Mouse (Mus musculus): Measurements from ENCODE around the gene 4930518I15Rik. TPM values are rescaled to one million over a fixed set of nuclear protein-coding genes. Genes with fewer than 3 reads are reported as not detected.
"Not testable (repeated sequence)": the region's sequence is repeated elsewhere in the genome, so short reads cannot be mapped to it uniquely, and the experiment has no call there.

4930518I15Rik gene
- polyA plus RNA-seq, 1 experiment from 2014 or later = 2.6 TPM

DNA sequence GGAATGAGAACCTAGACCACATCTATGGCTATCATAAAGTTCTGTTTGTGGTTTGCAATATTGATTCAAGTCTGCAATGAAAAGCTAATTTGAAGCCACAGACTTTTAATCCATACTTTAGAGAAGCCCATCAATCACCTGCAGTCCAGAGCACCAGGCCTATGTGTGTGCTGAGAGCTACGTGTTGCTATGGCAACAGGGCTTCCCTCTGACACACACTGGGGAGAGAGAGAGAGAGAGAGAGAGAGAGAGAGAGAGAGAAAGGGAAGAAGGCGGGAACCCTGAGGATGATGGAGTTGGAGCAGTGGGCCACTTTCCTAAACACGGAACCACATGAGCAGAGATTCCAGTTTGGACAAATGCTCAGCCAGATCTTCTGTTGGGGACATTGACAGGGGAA, 34.5 kb upstream of the 4930518I15Rik start:
- Histone ChIP-seq H3K27me3 (ENCODE audit: insufficient read depth, low read length) (no peaks in the 10 kb centered on the region), H3K9ac (ENCODE audit: low read depth, low read length) (no peak overlapping the region), H3K9me3 (replicated peaks; ENCODE audit: low read length) (no peaks in the 10 kb centered on the region), H3K36me3 (ENCODE audit: insufficient read depth, low read length) (no peaks in the 10 kb centered on the region), H3K4me2 (ENCODE audit: low read length) (no peak overlapping the region), H3K4me1 (replicated peaks; ENCODE audit: insufficient read depth, low read length) (no peaks in the 10 kb centered on the region), H3K27ac (no peak overlapping the region), H3K4me3 (replicated peaks; ENCODE audit: low read depth, low read length) (no peak overlapping the region)
- 57% methylated on average over 3 of the region's 3 CpGs for WGBS
- no peak for TF ChIP-seq CTCF (IDR thresholded peaks at IDR 0.05; ENCODE audit: low read depth)
- DNase-seq (ENCODE audit: low spot score) = no peak
- no peak for ATAC-seq (replicated peaks; ENCODE audit: low FRiP score, low read depth)

DNA sequence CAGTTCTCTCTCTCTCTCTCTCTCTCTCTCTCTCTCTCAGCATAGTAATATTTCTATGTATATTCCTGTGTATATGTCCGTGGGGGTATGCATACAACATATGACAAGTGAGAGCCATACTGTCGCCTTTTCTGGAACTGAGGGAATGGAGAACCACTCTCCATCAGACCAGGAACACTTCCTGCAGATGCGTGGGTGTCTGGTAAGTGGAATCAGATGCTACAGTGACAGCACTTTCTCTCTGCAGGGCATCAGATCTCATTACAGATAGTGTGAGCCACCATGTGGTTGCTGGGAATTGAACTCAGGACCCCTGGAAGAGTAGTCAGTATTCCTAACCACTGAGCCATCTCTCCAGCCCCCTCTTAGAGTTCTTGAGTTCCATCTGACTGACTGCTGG, 30.7 kb upstream of the 4930518I15Rik start:
- no peak for ATAC-seq (replicated peaks; ENCODE audit: low FRiP score, low read depth)
- Histone ChIP-seq H3K9ac (ENCODE audit: low read depth, low read length) (no peak overlapping the region), H3K4me2 (ENCODE audit: low read length) (no peak overlapping the region), H3K36me3 (ENCODE audit: insufficient read depth, low read length) (no peaks in the 10 kb centered on the region), H3K9me3 (replicated peaks; ENCODE audit: low read length) (no peaks in the 10 kb centered on the region), H3K4me1 (replicated peaks; ENCODE audit: insufficient read depth, low read length) (no peaks in the 10 kb centered on the region), H3K27me3 (ENCODE audit: insufficient read depth, low read length) (no peaks in the 10 kb centered on the region), H3K27ac (no peak overlapping the region), H3K4me3 (replicated peaks; ENCODE audit: low read depth, low read length) (no peak overlapping the region)
- DNase-seq (ENCODE audit: low spot score) = no peak
- TF ChIP-seq CTCF (IDR thresholded peaks at IDR 0.05; ENCODE audit: low read depth) = no peak
- 68% methylated on average over 3 of the region's 3 CpGs for WGBS

- WGBS = 55% methylated on average over 6 of the region's 6 CpGs
- no peak for DNase-seq (ENCODE audit: low spot score)
These were observed 29.3 kb upstream of the 4930518I15Rik start, which contains the start of gene Sla2 for GRCm38 (mm10) chr2:156887017-156887416. Gene Sla2 (minus strand): TSS chr2:156887192.

GRCm38 (mm10) chr2:156886084-156886631, 28.4 kb upstream of the 4930518I15Rik start:
- no peaks in the 10 kb centered on the region for H3K36me3 ChIP-seq (ENCODE audit: insufficient read depth, low read length)
- no peak overlapping the region for H3K27ac ChIP-seq
- DNase-seq (ENCODE audit: low spot score) (no peak), ATAC-seq (replicated peaks; ENCODE audit: low FRiP score, low read depth) (no peak)
- no peak overlapping the region for H3K4me3 ChIP-seq (replicated peaks; ENCODE audit: low read depth, low read length)
- H3K4me2 ChIP-seq (ENCODE audit: low read length) = no peak overlapping the region
- WGBS = 78% methylated on average over 10 of the region's 10 CpGs
- no peaks in the 10 kb centered on the region for H3K27me3 ChIP-seq (ENCODE audit: insufficient read depth, low read length)
- no peak overlapping the region for H3K9ac ChIP-seq (ENCODE audit: low read depth, low read length)
- no peak for TF ChIP-seq CTCF (IDR thresholded peaks at IDR 0.05; ENCODE audit: low read depth)
- no peaks in the 10 kb centered on the region for H3K4me1 ChIP-seq (replicated peaks; ENCODE audit: insufficient read depth, low read length)
- no peaks in the 10 kb centered on the region for H3K9me3 ChIP-seq (replicated peaks; ENCODE audit: low read length)

More at GRCm38 (mm10) chr2:156887017-156887416, 29.3 kb upstream of the 4930518I15Rik start, which contains the start of gene Sla2:
- no peak within 1 kb of the TSS for H3K27ac ChIP-seq
- TF ChIP-seq CTCF (IDR thresholded peaks at IDR 0.05; ENCODE audit: low read depth) = no peak
- no peaks in the 10 kb centered on the region for H3K27me3 ChIP-seq (ENCODE audit: insufficient read depth, low read length)
- no peak within 1 kb of the TSS for H3K4me2 ChIP-seq (ENCODE audit: low read length)
- H3K4me1 ChIP-seq (replicated peaks; ENCODE audit: insufficient read depth, low read length) = no peaks in the 10 kb centered on the region
- ATAC-seq (replicated peaks; ENCODE audit: low FRiP score, low read depth) = no peak
- H3K9me3 ChIP-seq (replicated peaks; ENCODE audit: low read length) = no peaks in the 10 kb centered on the region
- no peaks in the 10 kb centered on the region for H3K36me3 ChIP-seq (ENCODE audit: insufficient read depth, low read length)
- no peak within 1 kb of the TSS for H3K9ac ChIP-seq (ENCODE audit: low read depth, low read length)
- H3K4me3 ChIP-seq (replicated peaks; ENCODE audit: low read depth, low read length) = no peak within 1 kb of the TSS

DNA sequence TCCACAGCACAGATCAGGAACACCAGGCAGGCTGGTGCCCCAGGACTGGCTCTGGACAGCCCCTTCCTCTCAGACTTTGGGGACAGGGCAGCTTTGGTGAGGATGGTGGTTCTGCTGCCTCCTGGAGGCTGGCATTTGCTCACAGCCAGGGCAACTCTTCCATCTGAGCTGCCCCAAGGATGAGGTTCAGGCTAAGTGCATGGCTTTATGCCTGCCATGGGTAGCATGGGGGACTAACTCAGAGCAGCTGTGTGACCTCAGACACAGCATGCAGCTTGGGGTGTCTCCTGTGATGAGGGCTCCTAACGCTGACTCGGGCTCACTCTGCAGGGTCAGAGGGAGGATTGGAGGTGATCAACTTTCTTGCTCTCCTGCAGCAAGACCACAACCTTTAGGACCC, 27.9 kb upstream of the 4930518I15Rik start:
- H3K9me3 ChIP-seq (replicated peaks; ENCODE audit: low read length); H3K4me3 ChIP-seq (replicated peaks; ENCODE audit: low read depth, low read length); H3K4me1 ChIP-seq (replicated peaks; ENCODE audit: insufficient read depth, low read length); H3K27me3 ChIP-seq (ENCODE audit: insufficient read depth, low read length); H3K4me2 ChIP-seq (ENCODE audit: low read length); H3K27ac ChIP-seq; DNase-seq (ENCODE audit: low spot score); H3K36me3 ChIP-seq (ENCODE audit: insufficient read depth, low read length); H3K9ac ChIP-seq (ENCODE audit: low read depth, low read length); ATAC-seq (replicated peaks; ENCODE audit: low FRiP score, low read depth): not testable (repeated sequence)
- 60% methylated on average over 2 of the region's 2 CpGs for WGBS
- peak; percentile 20; the same call in 1 of the 2 replicates for TF ChIP-seq CTCF (IDR thresholded peaks at IDR 0.05; ENCODE audit: low read depth)

DNA sequence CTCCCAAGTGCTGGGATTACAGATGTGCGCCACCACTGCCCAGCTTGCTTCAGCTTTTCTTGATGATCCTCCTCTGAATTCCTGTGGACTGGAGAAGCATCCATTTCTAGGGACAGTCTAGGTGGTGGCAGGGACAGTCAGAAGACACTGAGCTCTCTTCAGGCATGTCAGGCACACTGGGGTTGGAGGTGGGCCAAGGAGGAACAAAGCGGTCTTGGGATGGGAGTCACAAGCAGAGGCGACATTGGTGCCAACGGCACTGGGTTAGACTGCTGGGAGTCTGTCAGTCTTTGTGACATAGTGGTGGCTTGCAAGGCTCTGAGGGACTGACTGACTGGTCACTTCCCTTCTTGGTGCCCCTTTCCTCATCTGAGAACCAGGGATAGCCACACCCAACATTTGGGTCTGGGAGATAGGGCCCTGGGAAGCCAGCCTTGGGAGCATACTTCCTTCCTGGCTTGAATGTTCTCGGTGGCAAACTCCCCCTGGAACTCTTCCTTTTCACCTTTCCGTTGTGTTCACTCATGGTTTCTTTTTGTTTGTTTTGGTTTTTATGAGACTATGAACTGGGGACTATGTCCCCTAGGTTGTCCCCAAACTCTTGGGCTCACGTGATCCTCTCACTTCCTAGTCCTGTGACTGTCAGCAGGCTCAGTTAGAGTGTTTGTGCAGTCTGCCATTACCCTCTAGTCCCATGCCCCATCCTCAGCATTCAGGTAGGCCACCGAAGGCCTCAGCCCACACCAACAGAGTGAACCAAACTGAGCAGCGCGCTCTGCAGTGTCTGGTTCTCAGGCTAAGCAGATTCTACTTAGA, 26.9 kb upstream of the 4930518I15Rik start:
- DNase-seq (ENCODE audit: low spot score) = no peak
- Histone ChIP-seq H3K4me3 (replicated peaks; ENCODE audit: low read depth, low read length) (no peak overlapping the region), H3K27me3 (ENCODE audit: insufficient read depth, low read length) (no peaks in the 10 kb centered on the region), H3K4me2 (ENCODE audit: low read length) (no peak overlapping the region), H3K9me3 (replicated peaks; ENCODE audit: low read length) (no peaks in the 10 kb centered on the region), H3K27ac (no peak overlapping the region), H3K4me1 (replicated peaks; ENCODE audit: insufficient read depth, low read length) (no peaks in the 10 kb centered on the region), H3K9ac (ENCODE audit: low read depth, low read length) (no peak overlapping the region), H3K36me3 (ENCODE audit: insufficient read depth, low read length) (no peaks in the 10 kb centered on the region)
- 86% methylated on average over 10 of the region's 10 CpGs for WGBS
- no peak for ATAC-seq (replicated peaks; ENCODE audit: low FRiP score, low read depth)
- no peak for TF ChIP-seq CTCF (IDR thresholded peaks at IDR 0.05; ENCODE audit: low read depth)

All from kidney, postnatal 0 days (tissue).